Mouse (Mus musculus) CD4-positive, CD25-positive, alpha-beta regulatory T cell, adult 2 months (primary cell): ENCODE results near the gene Tgfb1i1.

Experiments
- DNase-seq: peaks from one replicate; pipeline ENCODE4 v3.0.0-alpha.2; 2012; ENCODE audit warnings: low read depth, low spot score

Gene Tgfb1i1

GRCm38 (mm10) chr7:128288923-128289544 is 42.4 kb downstream of the Tgfb1i1 start:
- peak; percentile 52 for DNase-seq

GRCm38 (mm10) chr7:128294785-128295184 is 48.2 kb downstream of the Tgfb1i1 start:
- no peak for DNase-seq

GRCm38 (mm10) chr7:128296514-128296913 is 49.9 kb downstream of the Tgfb1i1 start:
- no peak for DNase-seq

- peak; percentile 11 for DNase-seq
These were observed 50.6 kb downstream of the Tgfb1i1 start for GRCm38 (mm10) chr7:128297291-128297616.

GRCm38 (mm10) chr7:128297617-128298480 is 51.2 kb downstream of the Tgfb1i1 start, which contains the start of gene BC017158:
Gene BC017158, minus strand, starts transcription at chr7:128298170.
- peak; percentile 83 for DNase-seq

GRCm38 (mm10) chr7:128298481-128299342 is 52.1 kb downstream of the Tgfb1i1 start:
- DNase-seq: no peak

GRCm38 (mm10) chr7:128300952-128301351 is 54.3 kb downstream of the Tgfb1i1 start:
- no peak for DNase-seq

GRCm38 (mm10) chr7:128302151-128302550 is 55.5 kb downstream of the Tgfb1i1 start:
- no peak for DNase-seq

- no peak for DNase-seq
These were observed 57.6 kb downstream of the Tgfb1i1 start for GRCm38 (mm10) chr7:128304198-128304597.

- peak; percentile 34 for DNase-seq
These were observed 58.3 kb downstream of the Tgfb1i1 start for GRCm38 (mm10) chr7:128304907-128305306.
